Mouse (Mus musculus) liver, postnatal 0 days (tissue): Measurements from ENCODE around the gene Nod2. TPM values are rescaled to one million over a fixed set of nuclear protein-coding genes. Genes with fewer than 3 reads are reported as not detected.

ENCODE experiments used
- ATAC-seq: fragments of 200-750 bp; cut with Nextera tagmentation; 2 replicates; pipeline ENCODE4 v1.8.0; 2017; ENCODE audit warnings: mild to moderate bottlenecking, moderate library complexity
- DNase-seq: peaks from one replicate; pipeline ENCODE4 v3.0.0-alpha.2; 2016
- H3K27ac ChIP-seq: fragments of 300-500 bp; sonication (generic); 2 replicates; pipeline ENCODE4 v1.5.1; 2014; ENCODE audit warnings: antibody characterized with exemption, moderate library complexity, mild to moderate bottlenecking, low read depth
- H3K27me3 ChIP-seq: fragments of 300-500 bp; sonication (generic); 2 replicates; pipeline ENCODE4 v1.6.1; 2014; ENCODE audit warnings: low read length, control low read depth, mixed read lengths; ENCODE audit not compliant: insufficient read depth
- H3K36me3 ChIP-seq: fragments of 300-500 bp; sonication (generic); replicated peaks from 2 replicates; pipeline ENCODE4 v1.6.1; 2014; ENCODE audit warnings: mild to moderate bottlenecking, control low read depth, low read length, moderate library complexity, mixed read lengths; ENCODE audit not compliant: insufficient read depth
- H3K4me1 ChIP-seq: fragments of 300-500 bp; sonication (generic); 2 replicates; pipeline ENCODE4 v1.6.1; 2014; ENCODE audit warnings: antibody characterized with exemption, mild to moderate bottlenecking, control low read depth; ENCODE audit not compliant: insufficient read depth
- H3K4me2 ChIP-seq: fragments of 300-500 bp; sonication (generic); 2 replicates; pipeline ENCODE4 v1.6.1; 2014; ENCODE audit warnings: low read depth, mild to moderate bottlenecking, low read length, moderate library complexity, mixed read lengths
- H3K4me3 ChIP-seq: fragments of 300-500 bp; sonication (generic); 2 replicates; pipeline ENCODE4 v1.5.1; 2014; ENCODE audit warnings: low read depth, low read length
- H3K9ac ChIP-seq: fragments of 300-500 bp; sonication (generic); replicated peaks from 2 replicates; pipeline ENCODE4 v1.6.1; 2014; ENCODE audit warnings: mild to moderate bottlenecking, moderate library complexity
- H3K9me3 ChIP-seq: fragments of 300-500 bp; sonication (generic); 2 replicates; pipeline ENCODE4 v1.6.1; 2016; ENCODE audit warnings: mild to moderate bottlenecking, control low read depth, low read length, mixed read lengths
- CTCF ChIP-seq: sonication (generic); IDR thresholded peaks from 2 replicates; pipeline ENCODE4 v1.5.1; 2016; ENCODE audit warnings: antibody characterized with exemption, low read depth
- EP300 ChIP-seq: IDR thresholded peaks from 2 replicates; pipeline ENCODE4 v1.6.1; 2016; ENCODE audit warnings: antibody characterized with exemption, low read depth, mild to moderate bottlenecking
- WGBS: fragments of 180-500 bp; shearing (Covaris S2); extraction: QIAGEN DNeasy Blood & Tissue Kit; methylation state at CpG from one replicate; pipeline ENCODE4 v1.1.7; 2014; ENCODE audit not compliant: insufficient replicate concordance; 5-methylcytosine and 5-hydroxymethylcytosine counted together
- polyA plus RNA-seq: library from polyadenylated mRNA; unstranded; fragments of >200 nt; fragmentation: Nextera tagmentation; extraction: Ambion mirVana; gene quantifications from 2 replicates; pipeline ENCODE4 v1.2.1, GENCODE M21; 2015

The Nod2 gene
- polyA plus RNA-seq, 1 experiment from 2014 or later = 0.07 TPM

DNA sequence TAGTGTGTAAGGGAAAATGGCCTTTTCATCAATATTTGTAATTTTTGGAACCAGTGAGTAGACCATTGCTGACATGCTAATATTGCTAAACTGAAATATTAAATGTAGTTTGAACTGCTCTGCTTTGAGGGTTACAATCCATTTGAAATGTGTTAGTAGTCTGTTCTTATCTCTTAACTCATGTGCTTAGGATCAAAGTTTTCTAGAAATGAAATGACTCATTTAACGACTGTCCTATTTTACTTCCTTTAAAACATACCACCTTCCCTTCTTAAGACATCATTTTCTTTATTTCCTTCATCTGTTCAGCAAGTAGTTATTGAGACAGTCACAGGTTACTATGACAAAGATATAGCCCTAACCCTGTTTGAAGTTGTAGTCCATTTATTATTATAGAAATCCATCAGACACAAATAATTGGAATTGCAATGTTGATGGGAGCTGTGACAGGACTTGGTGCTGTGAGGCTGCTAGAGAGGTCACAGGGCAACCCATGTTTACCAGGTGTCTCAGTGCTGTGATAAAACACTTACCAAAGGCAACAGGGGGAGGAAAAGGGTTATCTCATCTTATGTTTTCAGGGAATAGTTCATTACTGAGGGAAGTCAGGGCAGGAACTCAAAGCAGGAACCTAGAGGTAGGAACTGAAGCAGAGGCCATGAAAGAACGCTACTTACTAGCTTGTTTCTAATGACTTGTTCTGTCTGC is 76.3 kb downstream of the Nod2 start:
- WGBS = 77% methylated on average over 2 of the region's 2 CpGs
- H3K9me3 ChIP-seq = no peaks in the 10 kb centered on the region
- no peak for ATAC-seq
- H3K4me1 ChIP-seq = no peaks in the 10 kb centered on the region
- no peak for DNase-seq
- no peak overlapping the region for H3K4me3 ChIP-seq
- no peak overlapping the region for H3K4me2 ChIP-seq
- no peak overlapping the region for H3K9ac ChIP-seq
- H3K27ac ChIP-seq = no peak overlapping the region
- H3K36me3 ChIP-seq = peaks cover 27% of the 10 kb centered on the region
- TF ChIP-seq EP300 (no peak), CTCF (no peak)
- no peaks in the 10 kb centered on the region for H3K27me3 ChIP-seq

Other genes with a start within 250 kb of the Nod2 start
- 2.5 and 2.9 TPM in 2 replicates for gene Nkd1, start 126.0 kb upstream of the Nod2 start, polyA plus RNA-seq
- gene Snx20, start 11.2 kb upstream of the Nod2 start, polyA plus RNA-seq = 6.0 TPM in 2 replicates
- gene Cyld, start 49.7 kb downstream of the Nod2 start, polyA plus RNA-seq = 3.7 and 4.6 TPM in 2 replicates